Mouse (Mus musculus) bone marrow, adult 2 months (tissue): ENCODE data around the gene Ccl9.

Experiments used
- CTCF ChIP-seq: fragments of 200-500 bp; IDR thresholded peaks from 2 replicates; pipeline ENCODE4 v1.5.1; 2011; ENCODE audit warnings: low read length, control low read depth; ENCODE audit not compliant: control insufficient read depth, insufficient read depth
- POLR2A ChIP-seq: fragments of 200-500 bp; IDR thresholded peaks from 2 replicates; pipeline ENCODE4 v1.6.1; 2011; ENCODE audit warnings: low read depth, mild to moderate bottlenecking, control low read depth, low read length, borderline replicate concordance; ENCODE audit not compliant: control insufficient read depth

- TF ChIP-seq CTCF (no peak), POLR2A (no peak)
Observed at GRCm38 (mm10) chr11:83557074-83557473, 21.4 kb downstream of the Ccl9 start.
